Mouse (Mus musculus) megakaryocyte, embryonic 14.5 days (primary cell): ENCODE measurements around the gene Rbm38.

Experiments used
- FLI1 ChIP-seq: IDR thresholded peaks from 2 replicates; pipeline ENCODE4 v1.6.1; 2012; ENCODE audit warnings: low read length, inconsistent platforms, mixed read lengths
- GATA1 ChIP-seq: IDR thresholded peaks from 3 replicates; pipeline ENCODE4 v1.6.1; 2012; ENCODE audit warnings: mixed read lengths, low read length, inconsistent platforms, borderline replicate concordance

DNA sequence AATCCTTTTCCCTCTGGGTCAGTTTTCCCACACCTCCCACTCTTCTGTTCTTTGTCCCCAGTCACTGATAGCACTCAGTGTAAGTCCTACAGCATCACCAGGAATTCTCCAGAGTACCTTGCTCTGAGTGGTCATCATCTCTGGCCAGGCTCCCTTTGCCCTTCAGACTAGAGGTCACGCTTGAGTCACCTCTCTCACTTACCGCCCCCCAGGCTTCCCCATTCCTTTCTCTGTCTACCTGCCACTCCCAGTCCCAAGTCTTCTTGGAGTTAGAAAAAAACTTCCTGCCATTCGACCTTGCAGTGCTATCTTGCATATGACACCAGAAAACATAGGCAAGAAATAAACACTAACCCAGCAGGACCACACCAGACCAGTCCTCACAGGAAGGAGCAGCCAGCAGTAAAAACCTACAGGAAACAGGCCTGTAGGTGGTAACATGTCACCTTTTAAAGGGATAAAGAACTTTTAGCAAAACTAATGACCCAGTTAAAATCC lies 10.0 kb upstream of the Rbm38 start:
- TF ChIP-seq GATA1 (no peak), FLI1 (no peak)
